9 mouse cellular contexts compared by ENCODE assay signal in genomic region chr19:8567104-8567880, GRCm38 (mm10). TPM values are rescaled to one million over a fixed set of nuclear protein-coding genes. Genes with fewer than 3 reads are reported as not detected.
A peak's percentile ranks its signal among the peaks of the same experiment; 100 is the strongest.
DNase-seq lines count a peak whose midpoint lies in the region; ATAC-seq and TF ChIP-seq lines count a peak whose summit lies in the region.
"Had no signal": no experiment of that assay in that cellular context is flagged by ENCODE, and none has a peak within 500 bp of the region (broad histone marks: within the 10 kb centered on the region; RNA-seq: fewer than 3 reads in every experiment).

No protein-coding gene starts in this region.

- no peaks in the 10 kb centered on the region for H3K9me3 ChIP-seq in forebrain, embryonic 15.5 days
- H3K9me3 ChIP-seq: neural tube, embryonic 12.5 days had no signal

- WGBS in forebrain, embryonic 15.5 days = 55% methylated on average over 13 of the region's 13 CpGs

- no peak overlapping the region for H3K9ac ChIP-seq in forebrain, embryonic 15.5 days (replicated peaks)
- H3K9ac ChIP-seq: neural tube, embryonic 12.5 days had no signal

- ATAC-seq in granulocyte monocyte progenitor cell, adult 5-6 weeks (replicated peaks; ENCODE audit: poor library complexity, severe bottlenecking) = peak; percentile 52; the same call in 1 of the 2 replicates
- no peak for ATAC-seq in forebrain, embryonic 15.5 days (replicated peaks)

- no peaks in the 10 kb centered on the region for H3K36me3 ChIP-seq in forebrain, embryonic 15.5 days
- H3K36me3 ChIP-seq: neural tube, embryonic 12.5 days had no signal

- no peak for DNase-seq in gastrocnemius, adult 2 months
- no peak for DNase-seq in gastrocnemius, adult 8-10 months (ENCODE audit: low spot score in 2 of 2)
- DNase-seq in urinary bladder, postnatal 14 days (ENCODE audit: low spot score) = peak; percentile 35
- DNase-seq in urinary bladder, adult 2 months (ENCODE audit: low spot score) = no peak
- peak; percentile 70 to 73 for DNase-seq in kidney, postnatal 25 days
- peak; percentile 88 for DNase-seq in retina, postnatal 1 day

- peak; percentile 40 for TF ChIP-seq CTCF in gastrocnemius, adult 2 months (IDR thresholded peaks at IDR 0.05)

- H3K27ac ChIP-seq in gastrocnemius, adult 2 months = no peak overlapping the region
- no peak overlapping the region for H3K27ac ChIP-seq in forebrain, embryonic 15.5 days (replicated peaks)
- H3K27ac ChIP-seq: neural tube, embryonic 12.5 days had no signal

- no peak overlapping the region for H3K4me2 ChIP-seq in forebrain, embryonic 15.5 days (replicated peaks)
- H3K4me2 ChIP-seq: neural tube, embryonic 12.5 days had no signal

- peaks cover 4% of the 10 kb centered on the region; the same call in 1 of the 2 replicates for H3K4me1 ChIP-seq in forebrain, embryonic 15.5 days
- H3K4me1 ChIP-seq: neural tube, embryonic 12.5 days had no signal

- H3K27me3 ChIP-seq in forebrain, embryonic 15.5 days = no peaks in the 10 kb centered on the region
- H3K27me3 ChIP-seq: neural tube, embryonic 12.5 days had no signal

- H3K4me3 ChIP-seq in gastrocnemius, adult 2 months = no peak overlapping the region
- H3K4me3 ChIP-seq in forebrain, embryonic 15.5 days = no peak overlapping the region
- H3K4me3 ChIP-seq: neural tube, embryonic 12.5 days had no signal

- intact Hi-C loops in gastrocnemius, adult 2 months (cut with DNase I) = no loop called here

RNA-seq across cellular contexts. Expression of gene Slc22a8, which starts 23.8 kb away (rescaled TPM):
- not detected for total RNA-seq in gastrocnemius, adult 2 months (2021)
- not detected for total RNA-seq in gastrocnemius, adult 8-10 months (2022)
- polyA plus RNA-seq in urinary bladder, adult 2 months (2012; rRNA removed) = not detected in 2 replicates
- not detected in 2 replicates for total RNA-seq in granulocyte monocyte progenitor cell, adult 5-6 weeks (2014; fragmentation: Nextera tagmentation)
- not detected in 2 replicates for total RNA-seq in granulocyte monocyte progenitor cell, adult 5-6 weeks (2017)
- polyA plus RNA-seq in forebrain, embryonic 15.5 days (2015; fragmentation: Nextera tagmentation; extraction: Ambion mirVana) = 5.5 and 6.1 TPM in 2 replicates

RNA-seq across cellular contexts. Expression of gene Slc22a6, which starts 50.5 kb away (rescaled TPM):
- not detected for total RNA-seq in gastrocnemius, adult 2 months (2021)
- not detected for total RNA-seq in gastrocnemius, adult 8-10 months (2022)
- not detected in 2 replicates for polyA plus RNA-seq in urinary bladder, adult 2 months (2012; rRNA removed)
- total RNA-seq in granulocyte monocyte progenitor cell, adult 5-6 weeks (2014; fragmentation: Nextera tagmentation) = not detected in 2 replicates
- total RNA-seq in granulocyte monocyte progenitor cell, adult 5-6 weeks (2017) = not detected in 2 replicates
- 6.6 and 7.8 TPM in 2 replicates for polyA plus RNA-seq in forebrain, embryonic 15.5 days (2015; fragmentation: Nextera tagmentation; extraction: Ambion mirVana)

Comparison
In these comparisons a context has a peak if more than half of its experiments do, and no peak if none do; other contexts are left out.
1. DNase-seq: peak in urinary bladder, postnatal 14 days (single experiment), kidney, postnatal 25 days (2 of 2) and retina, postnatal 1 day (single experiment); none in gastrocnemius, adult 2 months (single experiment), gastrocnemius, adult 8-10 months (0 of 2) and urinary bladder, adult 2 months (single experiment).